Mouse (Mus musculus) forebrain, embryonic 12.5 days (tissue): ENCODE data around the gene Csf2. TPM values are rescaled to one million over a fixed set of nuclear protein-coding genes. Genes with fewer than 3 reads are reported as not detected.

Experiments
- ATAC-seq: fragments of 200-750 bp; cut with Nextera tagmentation; 2 replicates; pipeline ENCODE4 v1.8.0; 2017; ENCODE audit warnings: moderate TSS enrichment; ENCODE audit not compliant: low FRiP score
- H3K27ac ChIP-seq: fragments of 300-500 bp; sonication (generic); 2 replicates; pipeline ENCODE4 v1.5.1; 2016; ENCODE audit warnings: mild to moderate bottlenecking
- H3K27me3 ChIP-seq: fragments of 300-500 bp; sonication (generic); 2 replicates; pipeline ENCODE4 v1.6.1; 2016; ENCODE audit warnings: mild to moderate bottlenecking
- H3K36me3 ChIP-seq: fragments of 300-500 bp; sonication (generic); replicated peaks from 2 replicates; pipeline ENCODE4 v1.6.1; 2016; ENCODE audit warnings: mild to moderate bottlenecking
- H3K4me1 ChIP-seq: fragments of 300-500 bp; sonication (generic); 2 replicates; pipeline ENCODE4 v1.6.1; 2016
- H3K4me2 ChIP-seq: fragments of 300-500 bp; sonication (generic); 2 replicates; pipeline ENCODE4 v1.6.1; 2016; ENCODE audit warnings: mild to moderate bottlenecking, moderate library complexity
- H3K4me3 ChIP-seq: fragments of 300-500 bp; sonication (generic); replicated peaks from 2 replicates; pipeline ENCODE4 v1.5.1; 2016; ENCODE audit warnings: mild to moderate bottlenecking
- H3K9ac ChIP-seq: fragments of 300-500 bp; sonication (generic); 2 replicates; pipeline ENCODE4 v1.6.1; 2016; ENCODE audit warnings: mild to moderate bottlenecking
- H3K9me3 ChIP-seq: fragments of 300-500 bp; sonication (generic); 2 replicates; pipeline ENCODE4 v1.6.1; 2016
- WGBS: fragments of 180-500 bp; shearing (Covaris S2); methylation state at CpG from one replicate; pipeline ENCODE4 v1.1.7; 2016; 5-methylcytosine and 5-hydroxymethylcytosine counted together
- polyA plus RNA-seq: library from polyadenylated mRNA; unstranded; fragments of >200 nt; fragmentation: Nextera tagmentation; extraction: Ambion mirVana; gene quantifications from 2 replicates; pipeline ENCODE4 v1.2.1, GENCODE M21; 2016

Csf2 gene
- polyA plus RNA-seq, 1 experiment from 2014 or later, result not detected

DNA sequence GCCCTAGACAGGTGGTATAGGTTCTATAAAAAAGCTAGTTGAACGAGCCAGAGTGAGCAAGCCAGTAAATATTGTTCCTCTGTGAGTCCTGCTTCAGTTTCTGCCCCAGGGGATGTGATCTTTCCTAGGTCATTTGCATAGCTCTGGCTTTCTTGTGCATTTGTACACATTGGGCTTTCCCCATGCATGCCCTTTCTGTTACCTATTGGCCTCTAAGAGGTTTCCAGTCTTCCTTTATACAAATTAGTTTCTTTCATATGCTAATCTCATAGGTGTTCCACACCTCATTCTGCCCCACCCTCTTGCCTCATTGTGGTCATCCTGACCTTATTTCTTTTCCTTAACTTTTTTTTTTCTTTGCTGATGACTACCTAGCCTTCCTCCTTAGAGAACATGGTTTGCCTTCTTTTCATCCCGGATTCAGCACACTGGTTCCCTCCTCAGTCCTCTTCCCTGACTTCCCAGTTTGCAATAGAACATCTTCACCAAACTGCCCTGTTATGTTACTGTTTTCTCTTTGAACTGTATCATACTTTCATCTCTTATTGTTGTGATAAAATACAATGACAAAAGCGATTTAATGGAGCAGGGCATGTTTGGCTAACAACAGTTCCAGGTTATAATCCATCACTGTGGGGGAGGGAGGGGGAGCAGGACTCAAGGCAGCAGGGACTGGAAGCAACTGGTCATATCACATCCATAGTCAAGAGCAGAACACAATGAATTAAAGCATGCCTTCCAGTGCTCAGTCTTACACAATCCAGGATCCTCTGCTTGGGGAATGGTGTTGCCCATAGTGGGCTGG lies 47.4 kb downstream of the Csf2 start:
- Histone ChIP-seq H3K9ac (no peak overlapping the region), H3K36me3 (no peaks in the 10 kb centered on the region), H3K9me3 (no peaks in the 10 kb centered on the region), H3K27me3 (no peaks in the 10 kb centered on the region), H3K4me3 (no peak overlapping the region), H3K4me1 (no peaks in the 10 kb centered on the region), H3K27ac (no peak overlapping the region), H3K4me2 (no peak overlapping the region)
- WGBS, result 74% methylated on average over 3 of the region's 3 CpGs
- ATAC-seq, result no peak

GRCm38 (mm10) chr11:54201287-54201773 lies 48.1 kb downstream of the Csf2 start:
- no peak overlapping the region for H3K4me3 ChIP-seq
- H3K27ac ChIP-seq, result no peak overlapping the region
- no peaks in the 10 kb centered on the region for H3K4me1 ChIP-seq
- H3K9ac ChIP-seq, result no peak overlapping the region
- H3K9me3 ChIP-seq, result no peaks in the 10 kb centered on the region
- no peak overlapping the region for H3K4me2 ChIP-seq
- 89% methylated on average over 5 of the region's 5 CpGs for WGBS
- H3K36me3 ChIP-seq, result no peaks in the 10 kb centered on the region
- ATAC-seq, result no peak
- H3K27me3 ChIP-seq, result no peaks in the 10 kb centered on the region

Other genes with a start within 250 kb of the Csf2 start
- gene Slc22a4, start 221.6 kb downstream of the Csf2 start, polyA plus RNA-seq, result 0.92 and 1.6 TPM in 2 replicates
- 38.2 and 43.8 TPM in 2 replicates for gene Pdlim4, start 180.7 kb downstream of the Csf2 start, polyA plus RNA-seq
- gene P4ha2, start 149.6 kb downstream of the Csf2 start, polyA plus RNA-seq, result 10.5 and 12.7 TPM in 2 replicates
- not detected in 2 replicates for gene Il3, start 17.6 kb upstream of the Csf2 start, polyA plus RNA-seq
- gene Acsl6, start 54.1 kb upstream of the Csf2 start, polyA plus RNA-seq, result 24.6 and 26.4 TPM in 2 replicates
- gene Meikin, start 121.0 kb upstream of the Csf2 start, polyA plus RNA-seq, result not detected in 2 replicates
- gene Fnip1, start 188.5 kb upstream of the Csf2 start, polyA plus RNA-seq, result 12.4 and 13.8 TPM in 2 replicates